Mouse (Mus musculus) ovary, adult 10 weeks (tissue): ENCODE data around the gene Taf9. TPM values are rescaled to one million over a fixed set of nuclear protein-coding genes. Genes with fewer than 3 reads are reported as not detected.

Source experiments
- polyA plus RNA-seq: library from polyadenylated mRNA; stranded (reverse); fragments of 350-450 nt; fragmentation: Illumina TruSeq; extraction: RNeasy Lipid Tissue Mini Kit (QIAGEN cat#74804); gene quantifications from one replicate; pipeline ENCODE4 v1.2.3, GENCODE M21; 2014

Taf9 gene
- 13.4 TPM for polyA plus RNA-seq

GRCm38 (mm10) chr13:100651439-100652186, at the start of gene Taf9:
Taf9 (plus strand) TSS chr13:100651579.

GRCm38 (mm10) chr13:100616181-100617087, 34.9 kb upstream of the Taf9 start, which contains the start of gene Marveld2:
Marveld2 (minus strand) TSS chr13:100616971.

GRCm38 (mm10) chr13:100650550-100651438, 585 bp upstream of the Taf9 start, which contains the start of the genes Ak6 and Rad17:
Ak6 (plus strand) TSS chr13:100650979.
Rad17 (minus strand) TSS chr13:100651051.

GRCm38 (mm10) chr13:100669291-100670022, 18.1 kb downstream of the Taf9 start, which contains the start of gene Ccdc125:
Ccdc125 (plus strand) TSS chr13:100669717.

Other genes starting within 250 kb of the Taf9 start
- gene Naip1, start 198.7 kb upstream of the Taf9 start, polyA plus RNA-seq = 0.40 TPM
- 82.3 TPM for gene Gtf2h2, start 159.0 kb upstream of the Taf9 start, polyA plus RNA-seq
- gene Ocln, start 98.9 kb upstream of the Taf9 start, polyA plus RNA-seq = 9.6 TPM
- gene Marveld2, start 34.6 kb upstream of the Taf9 start, polyA plus RNA-seq = 3.4 TPM
- 230 TPM for gene Ak6, start 600 bp upstream of the Taf9 start, polyA plus RNA-seq
- 67.3 TPM for gene Rad17, start 528 bp upstream of the Taf9 start, polyA plus RNA-seq
- gene Ccdc125, start 18.1 kb downstream of the Taf9 start, polyA plus RNA-seq = 4.2 TPM
- 65.6 TPM for gene Cdk7, start 79.4 kb downstream of the Taf9 start, polyA plus RNA-seq
- 76.3 TPM for gene Mrps36, start 93.1 kb downstream of the Taf9 start, polyA plus RNA-seq
- gene Cenph, start 124.3 kb downstream of the Taf9 start, polyA plus RNA-seq = 22.4 TPM
- 96.4 TPM for gene Ccnb1, start 135.0 kb downstream of the Taf9 start, polyA plus RNA-seq
- gene Slc30a5, start 181.8 kb downstream of the Taf9 start, polyA plus RNA-seq = 168 TPM